Mouse (Mus musculus): Measurements from ENCODE around the gene Ntrk2. TPM values are rescaled to one million over a fixed set of nuclear protein-coding genes. Genes with fewer than 3 reads are reported as not detected.

The Ntrk2 gene
- polyA plus RNA-seq, 1 experiment from 2014 or later, result 76.1 TPM

GRCm38 (mm10) chr13:58807629-58808363, 1.4 kb downstream of the Ntrk2 start:
- Histone ChIP-seq H3K9ac (peak overlapping the region; percentile 92), H3K27me3 (replicated peaks) (peaks cover 8% of the 10 kb centered on the region), H3K27ac (peak overlapping the region; percentile 82), H3K4me2 (replicated peaks) (peak overlapping the region; percentile 93), H3K36me3 (no peaks in the 10 kb centered on the region), H3K4me3 (peak overlapping the region; percentile 77), H3K4me1 (peaks cover 21% of the 10 kb centered on the region), H3K9me3 (no peaks in the 10 kb centered on the region)
- peak; percentile 54 for ATAC-seq (ENCODE audit: low FRiP score, low read depth)
- under 1% methylated on average over 50 of the region's 50 CpGs for WGBS

- peak; percentile 61 for ATAC-seq (ENCODE audit: low FRiP score, low read depth)
- no peaks in the 10 kb centered on the region for H3K36me3 ChIP-seq
- H3K9ac ChIP-seq, result peak overlapping the region; percentile 92
- peak overlapping the region; percentile 93 for H3K4me2 ChIP-seq (replicated peaks)
- peak overlapping the region; percentile 82; the same call in 1 of the 2 replicates for H3K27ac ChIP-seq
- WGBS, result 2% methylated on average over 32 of the region's 32 CpGs
- peak overlapping the region; percentile 77 for H3K4me3 ChIP-seq
- peaks cover 8% of the 10 kb centered on the region for H3K27me3 ChIP-seq (replicated peaks)
- peaks cover 23% of the 10 kb centered on the region for H3K4me1 ChIP-seq
- no peaks in the 10 kb centered on the region for H3K9me3 ChIP-seq
These were observed 2.0 kb downstream of the Ntrk2 start for GRCm38 (mm10) chr13:58808381-58808821.

GRCm38 (mm10) chr13:58809930-58810329, 3.6 kb downstream of the Ntrk2 start:
- Histone ChIP-seq H3K4me2 (replicated peaks) (peak overlapping the region; percentile 93), H3K4me3 (peak overlapping the region; percentile 77), H3K27ac (no peak overlapping the region), H3K9ac (peak overlapping the region; percentile 92; the same call in 1 of the 2 replicates), H3K4me1 (peaks cover 29% of the 10 kb centered on the region), H3K27me3 (replicated peaks) (peaks cover 8% of the 10 kb centered on the region), H3K9me3 (no peaks in the 10 kb centered on the region), H3K36me3 (peaks cover 6% of the 10 kb centered on the region; the same call in 1 of the 2 replicates)
- ATAC-seq (ENCODE audit: low FRiP score, low read depth), result no peak
- WGBS, result 67% methylated on average over 8 of the region's 8 CpGs

GRCm38 (mm10) chr13:58824752-58825151, 18.4 kb downstream of the Ntrk2 start:
- Histone ChIP-seq H3K4me1 (no peaks in the 10 kb centered on the region), H3K4me3 (no peak overlapping the region), H3K36me3 (peaks cover 20% of the 10 kb centered on the region), H3K4me2 (replicated peaks) (no peak overlapping the region), H3K27me3 (replicated peaks) (no peaks in the 10 kb centered on the region), H3K9me3 (peaks cover 10% of the 10 kb centered on the region; the same call in 1 of the 2 replicates), H3K27ac (no peak overlapping the region), H3K9ac (no peak overlapping the region)
- WGBS, result 88% methylated on average over 7 of the region's 7 CpGs
- ATAC-seq (ENCODE audit: low FRiP score, low read depth), result no peak

GRCm38 (mm10) chr13:58826356-58827197, 20.2 kb downstream of the Ntrk2 start:
- WGBS, result 71% methylated on average over 14 of the region's 14 CpGs
- Histone ChIP-seq H3K36me3 (peaks cover 8% of the 10 kb centered on the region; the same call in 1 of the 2 replicates), H3K9ac (no peak overlapping the region), H3K4me1 (peaks cover 1% of the 10 kb centered on the region; the same call in 1 of the 2 replicates), H3K9me3 (0 out of 2 replicates have a peak, but pooled peaks cover 5% of the 10 kb centered on the region), H3K27me3 (replicated peaks) (no peaks in the 10 kb centered on the region), H3K4me2 (replicated peaks) (no peak overlapping the region), H3K27ac (no peak overlapping the region), H3K4me3 (no peak overlapping the region)
- no peak for ATAC-seq (ENCODE audit: low FRiP score, low read depth)

- peaks cover 4% of the 10 kb centered on the region; the same call in 1 of the 2 replicates for H3K4me1 ChIP-seq
- no peak overlapping the region for H3K27ac ChIP-seq
- ATAC-seq (ENCODE audit: low FRiP score, low read depth), result no peak
- H3K36me3 ChIP-seq, result peaks cover 6% of the 10 kb centered on the region; the same call in 1 of the 2 replicates
- H3K4me2 ChIP-seq (replicated peaks), result no peak overlapping the region
- no peaks in the 10 kb centered on the region for H3K27me3 ChIP-seq (replicated peaks)
- H3K9ac ChIP-seq, result no peak overlapping the region
- H3K9me3 ChIP-seq, result 0 out of 2 replicates have a peak, but pooled peaks cover 5% of the 10 kb centered on the region
- no peak overlapping the region for H3K4me3 ChIP-seq
- WGBS, result 76% methylated on average over 4 of the region's 4 CpGs
These were observed 25.6 kb downstream of the Ntrk2 start for GRCm38 (mm10) chr13:58831999-58832398.

GRCm38 (mm10) chr13:58834726-58835125, 28.4 kb downstream of the Ntrk2 start:
- H3K4me2 ChIP-seq (replicated peaks), result no peak overlapping the region
- H3K27ac ChIP-seq, result no peak overlapping the region
- 86% methylated on average over 4 of the region's 4 CpGs for WGBS
- H3K36me3 ChIP-seq, result peaks cover 3% of the 10 kb centered on the region; the same call in 1 of the 2 replicates
- H3K9ac ChIP-seq, result no peak overlapping the region
- no peaks in the 10 kb centered on the region for H3K27me3 ChIP-seq (replicated peaks)
- peaks cover 4% of the 10 kb centered on the region; the same call in 1 of the 2 replicates for H3K4me1 ChIP-seq
- H3K9me3 ChIP-seq, result no peaks in the 10 kb centered on the region
- no peak for ATAC-seq (ENCODE audit: low FRiP score, low read depth)
- H3K4me3 ChIP-seq, result no peak overlapping the region

GRCm38 (mm10) chr13:58836891-58837290, 30.5 kb downstream of the Ntrk2 start:
- peaks cover 4% of the 10 kb centered on the region for H3K4me1 ChIP-seq
- 79% methylated on average over 1 of the region's 1 CpGs for WGBS
- ATAC-seq (ENCODE audit: low FRiP score, low read depth), result no peak
- H3K9me3 ChIP-seq, result no peaks in the 10 kb centered on the region
- no peaks in the 10 kb centered on the region for H3K27me3 ChIP-seq (replicated peaks)
- peaks cover 3% of the 10 kb centered on the region; the same call in 1 of the 2 replicates for H3K36me3 ChIP-seq
- no peak overlapping the region for H3K4me2 ChIP-seq (replicated peaks)
- no peak overlapping the region for H3K27ac ChIP-seq
- no peak overlapping the region for H3K4me3 ChIP-seq
- no peak overlapping the region for H3K9ac ChIP-seq

GRCm38 (mm10) chr13:58838110-58838509, 31.7 kb downstream of the Ntrk2 start:
- Histone ChIP-seq H3K36me3 (peaks cover 3% of the 10 kb centered on the region), H3K4me1 (peaks cover 4% of the 10 kb centered on the region), H3K27ac (no peak overlapping the region), H3K27me3 (replicated peaks) (no peaks in the 10 kb centered on the region), H3K9ac (no peak overlapping the region), H3K4me3 (no peak overlapping the region), H3K9me3 (no peaks in the 10 kb centered on the region), H3K4me2 (replicated peaks) (no peak overlapping the region)
- ATAC-seq (ENCODE audit: low FRiP score, low read depth), result no peak
- WGBS, result 90% methylated on average over 8 of the region's 8 CpGs

- H3K27ac ChIP-seq, result no peak overlapping the region
- WGBS, result 32% methylated on average over 7 of the region's 7 CpGs
- no peak overlapping the region for H3K4me2 ChIP-seq (replicated peaks)
- no peaks in the 10 kb centered on the region for H3K27me3 ChIP-seq (replicated peaks)
- no peak overlapping the region for H3K4me3 ChIP-seq
- H3K9ac ChIP-seq, result no peak overlapping the region
- peaks cover 6% of the 10 kb centered on the region for H3K36me3 ChIP-seq
- no peaks in the 10 kb centered on the region for H3K9me3 ChIP-seq
- no peak for ATAC-seq (ENCODE audit: low FRiP score, low read depth)
- peaks cover 4% of the 10 kb centered on the region for H3K4me1 ChIP-seq
These were observed 34.5 kb downstream of the Ntrk2 start for GRCm38 (mm10) chr13:58840731-58841359.

- H3K27me3 ChIP-seq (replicated peaks), result no peaks in the 10 kb centered on the region
- no peak overlapping the region for H3K4me3 ChIP-seq
- no peak overlapping the region for H3K27ac ChIP-seq
- peaks cover 28% of the 10 kb centered on the region for H3K36me3 ChIP-seq
- H3K4me2 ChIP-seq (replicated peaks), result no peak overlapping the region
- WGBS, result 91% methylated on average over 9 of the region's 9 CpGs
- H3K9ac ChIP-seq, result no peak overlapping the region
- H3K4me1 ChIP-seq, result peaks cover 4% of the 10 kb centered on the region
- no peak for ATAC-seq (ENCODE audit: low FRiP score, low read depth)
- 0 out of 2 replicates have a peak, but pooled peaks cover 6% of the 10 kb centered on the region for H3K9me3 ChIP-seq
These were observed 37.5 kb downstream of the Ntrk2 start for GRCm38 (mm10) chr13:58843826-58844225.
